Mouse (Mus musculus): ENCODE data around the gene Tmem121.

DNA sequence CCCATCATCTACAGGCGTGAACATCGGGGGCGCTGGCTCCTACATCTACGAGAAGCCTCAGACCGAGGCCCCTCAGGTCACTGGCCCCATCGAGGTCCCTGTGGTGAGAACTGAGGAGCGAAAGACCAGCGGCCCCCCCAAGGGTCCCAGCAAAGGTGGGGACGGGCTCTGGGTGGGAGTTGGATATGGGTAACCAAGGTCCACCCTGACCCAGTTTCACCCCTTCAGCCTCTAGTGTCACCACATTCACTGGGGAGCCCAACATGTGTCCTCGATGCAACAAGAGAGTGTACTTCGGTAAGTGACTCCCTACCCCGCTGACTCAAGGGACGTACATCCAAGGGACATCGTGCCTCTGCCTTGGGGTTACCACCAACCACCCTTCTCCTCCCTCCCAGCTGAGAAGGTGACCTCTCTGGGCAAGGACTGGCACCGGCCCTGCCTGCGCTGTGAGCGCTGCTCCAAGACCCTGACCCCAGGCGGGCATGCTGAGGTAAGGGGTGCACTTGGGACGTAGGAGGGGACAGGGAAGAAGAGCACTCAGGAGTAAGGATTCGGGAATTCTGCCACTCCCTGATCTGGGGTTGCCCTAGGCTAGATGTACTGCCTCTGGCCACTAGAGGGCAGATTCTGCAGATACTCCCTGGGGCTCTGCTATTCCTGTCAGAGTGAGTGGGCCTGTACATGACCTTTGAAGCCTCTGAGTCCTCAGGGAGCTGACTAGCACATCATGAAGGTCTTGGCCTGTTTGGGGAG lies 41.6 kb upstream of the Tmem121 start:
- TF ChIP-seq USF1 (IDR thresholded peaks at IDR 0.05; ENCODE audit: low read depth) (no peak), TCF3 (IDR thresholded peaks at IDR 0.05; ENCODE audit: insufficient read length, low read depth) (no peak), POLR2A (IDR thresholded peaks at IDR 0.05; ENCODE audit: insufficient read length, low read depth) (no peak), CEBPB (IDR thresholded peaks at IDR 0.05; ENCODE audit: insufficient read depth, poor library complexity, severe bottlenecking) (no peak), E2F4 (IDR thresholded peaks at IDR 0.05; ENCODE audit: insufficient read depth) (no peak), MYOG (IDR thresholded peaks at IDR 0.05; ENCODE audit: control insufficient read depth in 1 of 3, insufficient read depth in 1 of 3, insufficient read length in 2 of 3, low read depth in 2 of 3) (no peak), SRF (IDR thresholded peaks at IDR 0.05; ENCODE audit: control insufficient read depth, insufficient read length, low read depth) (no peak), POLR2AphosphoS2 (IDR thresholded peaks at IDR 0.05; ENCODE audit: insufficient read length, low read depth) (peak; percentile 44), TCF12 (IDR thresholded peaks at IDR 0.05; ENCODE audit: insufficient read depth, poor library complexity, severe bottlenecking) (no peak), MYOD1 (IDR thresholded peaks at IDR 0.05; ENCODE audit: control insufficient read depth in 1 of 3, insufficient read length in 2 of 3, low read depth in 2 of 3) (peak in 1 of 3 experiments; percentile 1)

All from myocyte (in vitro differentiated cells).